Mouse (Mus musculus): Measurements from ENCODE around the gene Kcna2. TPM values are rescaled to one million over a fixed set of nuclear protein-coding genes. Genes with fewer than 3 reads are reported as not detected.

Gene Kcna2
- polyA plus RNA-seq, 1 experiment from 2014 or later: 0.05 TPM

GRCm38 (mm10) chr3:107127667-107128066 is 26.7 kb downstream of the Kcna2 start:
- H3K4me1 ChIP-seq (replicated peaks; ENCODE audit: control insufficient read depth, insufficient read depth, low read length): no peaks in the 10 kb centered on the region
- H3K27ac ChIP-seq (ENCODE audit: low read depth, low read length): no peak overlapping the region

DNA sequence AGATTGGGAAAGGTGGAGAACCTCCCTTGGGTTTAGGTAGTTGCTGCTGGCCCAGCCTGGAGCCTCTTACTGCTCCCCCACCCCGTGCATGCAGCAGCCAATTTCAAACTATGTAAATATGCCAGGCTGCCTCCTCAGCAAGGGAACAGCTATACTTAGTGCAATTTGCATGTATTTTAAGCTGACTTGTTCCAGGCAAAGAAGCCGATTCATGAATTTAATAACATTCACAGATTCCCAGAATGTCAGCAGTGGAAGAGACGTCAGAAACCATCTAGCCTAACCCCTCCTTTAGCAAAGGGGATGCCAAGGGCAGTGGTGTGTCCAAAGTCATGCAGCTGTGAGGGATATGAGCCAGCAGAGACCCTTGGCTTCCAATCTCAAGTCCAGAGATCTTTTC is 27.5 kb downstream of the Kcna2 start:
- DNase-seq (ENCODE audit: low spot score) (no peak), ATAC-seq (replicated peaks; ENCODE audit: low FRiP score) (no peak)
- H3K4me3 ChIP-seq (ENCODE audit: low read depth, low read length): no peak overlapping the region
- no peaks in the 10 kb centered on the region for H3K4me1 ChIP-seq (replicated peaks; ENCODE audit: control insufficient read depth, insufficient read depth, low read length)
- H3K27ac ChIP-seq (ENCODE audit: low read depth, low read length): no peak overlapping the region
- no peaks in the 10 kb centered on the region for H3K36me3 ChIP-seq (ENCODE audit: control insufficient read depth, insufficient read depth, low read length)
- no peaks in the 10 kb centered on the region for H3K27me3 ChIP-seq (replicated peaks; ENCODE audit: control insufficient read depth, insufficient read depth, low read length)
- no peaks in the 10 kb centered on the region for H3K9me3 ChIP-seq (ENCODE audit: control insufficient read depth, low read length)
- 69% methylated on average over 3 of the region's 3 CpGs for WGBS
- no peak overlapping the region for H3K9ac ChIP-seq (ENCODE audit: low read depth, low read length)
- no peak overlapping the region for H3K4me2 ChIP-seq

More at GRCm38 (mm10) chr3:107127667-107128066, 26.7 kb downstream of the Kcna2 start:
- WGBS: 67% methylated on average over 1 of the region's 1 CpGs
- Histone ChIP-seq H3K9ac (ENCODE audit: low read depth, low read length) (no peak overlapping the region), H3K4me2 (no peak overlapping the region), H3K27me3 (replicated peaks; ENCODE audit: control insufficient read depth, insufficient read depth, low read length) (no peaks in the 10 kb centered on the region), H3K9me3 (ENCODE audit: control insufficient read depth, low read length) (no peaks in the 10 kb centered on the region), H3K4me3 (ENCODE audit: low read depth, low read length) (no peak overlapping the region), H3K36me3 (ENCODE audit: control insufficient read depth, insufficient read depth, low read length) (no peaks in the 10 kb centered on the region)
- ATAC-seq (replicated peaks; ENCODE audit: low FRiP score) (no peak), DNase-seq (ENCODE audit: low spot score) (no peak)

- Histone ChIP-seq H3K9me3 (ENCODE audit: control insufficient read depth, low read length) (no peaks in the 10 kb centered on the region), H3K36me3 (ENCODE audit: control insufficient read depth, insufficient read depth, low read length) (no peaks in the 10 kb centered on the region), H3K27ac (ENCODE audit: low read depth, low read length) (no peak overlapping the region), H3K4me2 (no peak overlapping the region), H3K27me3 (replicated peaks; ENCODE audit: control insufficient read depth, insufficient read depth, low read length) (no peaks in the 10 kb centered on the region), H3K4me3 (ENCODE audit: low read depth, low read length) (no peak overlapping the region), H3K9ac (ENCODE audit: low read depth, low read length) (no peak overlapping the region), H3K4me1 (replicated peaks; ENCODE audit: control insufficient read depth, insufficient read depth, low read length) (no peaks in the 10 kb centered on the region)
- DNase-seq (ENCODE audit: low spot score) (no peak), ATAC-seq (replicated peaks; ENCODE audit: low FRiP score) (no peak)
- WGBS: 66% methylated on average over 2 of the region's 2 CpGs
Measured at GRCm38 (mm10) chr3:107129251-107129650, 28.3 kb downstream of the Kcna2 start.

DNA sequence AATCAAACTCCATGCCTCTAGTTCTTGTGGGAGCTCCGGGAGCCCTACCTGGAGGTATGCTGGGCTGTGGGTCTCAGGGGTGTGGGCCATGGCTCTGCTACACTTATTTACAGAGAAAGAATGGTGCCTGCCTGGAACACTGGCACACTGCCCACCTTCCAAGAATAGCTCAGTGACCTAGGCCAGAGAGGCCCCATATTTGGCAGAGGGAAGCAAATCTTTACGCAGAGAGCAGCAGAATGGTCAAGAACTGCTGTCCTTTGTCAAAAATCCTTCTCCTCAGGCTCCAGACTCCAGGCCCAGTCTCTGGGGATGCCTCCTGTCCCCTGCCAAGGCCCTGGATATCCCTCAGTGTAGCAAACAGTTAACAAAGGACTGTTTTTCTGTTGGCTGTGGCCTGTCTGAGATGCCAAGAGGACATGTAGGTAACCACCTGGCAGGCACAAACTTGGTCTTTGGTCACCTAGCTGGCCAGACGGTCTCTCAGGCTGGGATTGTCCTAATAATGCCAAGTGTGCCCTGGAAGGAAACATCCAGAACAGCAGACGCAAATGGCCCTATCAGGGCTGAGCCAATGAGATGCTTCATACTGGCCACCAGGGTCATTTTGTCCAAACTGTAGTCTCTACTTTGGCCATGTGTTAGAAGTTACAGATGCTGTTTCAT is 29.8 kb downstream of the Kcna2 start:
- Histone ChIP-seq H3K4me2 (no peak overlapping the region), H3K9ac (ENCODE audit: low read depth, low read length) (no peak overlapping the region), H3K36me3 (ENCODE audit: control insufficient read depth, insufficient read depth, low read length) (no peaks in the 10 kb centered on the region), H3K9me3 (ENCODE audit: control insufficient read depth, low read length) (no peaks in the 10 kb centered on the region), H3K27me3 (replicated peaks; ENCODE audit: control insufficient read depth, insufficient read depth, low read length) (no peaks in the 10 kb centered on the region), H3K4me3 (ENCODE audit: low read depth, low read length) (no peak overlapping the region), H3K4me1 (replicated peaks; ENCODE audit: control insufficient read depth, insufficient read depth, low read length) (no peaks in the 10 kb centered on the region), H3K27ac (ENCODE audit: low read depth, low read length) (no peak overlapping the region)
- WGBS: 70% methylated on average over 4 of the region's 4 CpGs
- DNase-seq (ENCODE audit: low spot score) (no peak), ATAC-seq (replicated peaks; ENCODE audit: low FRiP score) (no peak)

DNA sequence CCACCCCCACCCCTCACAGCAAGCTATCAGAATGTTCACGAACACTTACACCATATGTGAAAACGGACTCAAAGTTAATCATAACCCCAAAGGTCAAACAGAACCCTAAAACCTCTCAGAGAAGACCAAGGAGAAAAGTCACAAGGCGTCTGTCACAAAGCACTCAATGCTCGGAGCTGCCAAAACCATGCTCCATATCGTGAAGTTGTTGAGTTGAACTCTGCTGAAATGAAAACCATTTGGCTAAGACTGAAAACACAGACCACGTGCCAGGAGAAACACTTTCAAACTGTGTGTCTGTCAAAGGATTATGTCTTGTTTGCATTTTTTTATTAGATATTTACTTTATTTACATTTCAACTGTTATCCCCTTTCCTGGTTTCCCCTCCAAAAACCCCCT is 30.9 kb downstream of the Kcna2 start:
- Histone ChIP-seq H3K36me3 (ENCODE audit: control insufficient read depth, insufficient read depth, low read length) (no peaks in the 10 kb centered on the region), H3K27ac (ENCODE audit: low read depth, low read length) (no peak overlapping the region), H3K27me3 (replicated peaks; ENCODE audit: control insufficient read depth, insufficient read depth, low read length) (no peaks in the 10 kb centered on the region), H3K9me3 (ENCODE audit: control insufficient read depth, low read length) (no peaks in the 10 kb centered on the region), H3K4me1 (replicated peaks; ENCODE audit: control insufficient read depth, insufficient read depth, low read length) (no peaks in the 10 kb centered on the region), H3K4me2 (no peak overlapping the region), H3K9ac (ENCODE audit: low read depth, low read length) (no peak overlapping the region), H3K4me3 (ENCODE audit: low read depth, low read length) (no peak overlapping the region)
- DNase-seq (ENCODE audit: low spot score): no peak
- 68% methylated on average over 6 of the region's 6 CpGs for WGBS
- ATAC-seq (replicated peaks; ENCODE audit: low FRiP score): no peak

GRCm38 (mm10) chr3:107132651-107133050 is 31.7 kb downstream of the Kcna2 start:
- DNase-seq (ENCODE audit: low spot score) (no peak), ATAC-seq (replicated peaks; ENCODE audit: low FRiP score) (no peak)
- WGBS: 82% methylated on average over 6 of the region's 6 CpGs
- H3K9me3 ChIP-seq (ENCODE audit: control insufficient read depth, low read length): no peaks in the 10 kb centered on the region
- no peaks in the 10 kb centered on the region for H3K27me3 ChIP-seq (replicated peaks; ENCODE audit: control insufficient read depth, insufficient read depth, low read length)
- no peak overlapping the region for H3K4me2 ChIP-seq
- no peaks in the 10 kb centered on the region for H3K36me3 ChIP-seq (ENCODE audit: control insufficient read depth, insufficient read depth, low read length)
- no peak overlapping the region for H3K27ac ChIP-seq (ENCODE audit: low read depth, low read length)
- no peak overlapping the region for H3K4me3 ChIP-seq (ENCODE audit: low read depth, low read length)
- H3K4me1 ChIP-seq (replicated peaks; ENCODE audit: control insufficient read depth, insufficient read depth, low read length): no peaks in the 10 kb centered on the region
- no peak overlapping the region for H3K9ac ChIP-seq (ENCODE audit: low read depth, low read length)

DNA sequence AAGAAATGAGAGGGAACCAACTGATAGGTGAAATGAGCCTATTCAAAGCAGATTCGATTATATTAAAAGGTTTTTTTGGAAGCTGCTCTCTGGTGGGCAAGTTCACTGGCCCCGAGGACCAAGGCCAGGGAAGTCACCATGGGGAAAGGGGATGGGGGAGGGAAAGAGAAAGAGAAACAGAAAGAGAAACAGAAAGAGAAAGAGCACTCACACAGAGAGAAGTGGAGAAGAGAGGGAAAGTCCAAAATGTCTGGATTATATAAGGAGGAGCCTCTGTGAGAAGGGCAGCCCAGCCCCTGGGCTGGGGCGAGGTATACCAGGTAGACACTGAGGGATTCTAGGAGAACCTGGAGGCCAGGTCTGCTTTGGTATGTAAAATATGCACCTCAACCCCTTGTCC is 33.5 kb downstream of the Kcna2 start:
- no peak overlapping the region for H3K4me3 ChIP-seq (ENCODE audit: low read depth, low read length)
- H3K4me1 ChIP-seq (replicated peaks; ENCODE audit: control insufficient read depth, insufficient read depth, low read length): no peaks in the 10 kb centered on the region
- no peak overlapping the region for H3K4me2 ChIP-seq
- 67% methylated on average over 3 of the region's 3 CpGs for WGBS
- no peak overlapping the region for H3K9ac ChIP-seq (ENCODE audit: low read depth, low read length)
- no peaks in the 10 kb centered on the region for H3K9me3 ChIP-seq (ENCODE audit: control insufficient read depth, low read length)
- DNase-seq (ENCODE audit: low spot score) (no peak), ATAC-seq (replicated peaks; ENCODE audit: low FRiP score) (no peak)
- H3K27me3 ChIP-seq (replicated peaks; ENCODE audit: control insufficient read depth, insufficient read depth, low read length): no peaks in the 10 kb centered on the region
- no peaks in the 10 kb centered on the region for H3K36me3 ChIP-seq (ENCODE audit: control insufficient read depth, insufficient read depth, low read length)
- no peak overlapping the region for H3K27ac ChIP-seq (ENCODE audit: low read depth, low read length)

DNA sequence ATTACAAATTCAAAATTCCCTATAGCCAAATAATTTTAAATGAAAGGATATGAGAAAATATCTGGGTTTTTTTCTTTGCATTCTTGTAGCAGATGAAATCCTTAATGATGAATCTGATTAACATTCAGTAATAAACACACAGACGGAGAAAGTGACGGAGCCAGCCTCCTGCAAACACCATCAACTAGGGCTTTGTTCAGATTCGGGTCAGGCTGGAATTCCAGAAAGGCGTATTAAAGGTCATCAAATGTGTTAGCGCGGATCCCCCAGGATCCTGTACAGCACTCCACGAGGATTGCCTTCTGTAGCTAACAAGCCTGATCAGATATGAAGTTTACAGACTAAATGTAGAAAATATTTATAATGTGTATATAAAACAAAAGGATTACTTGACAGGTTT is 46.2 kb downstream of the Kcna2 start:
- ATAC-seq (replicated peaks; ENCODE audit: low FRiP score) (no peak), DNase-seq (ENCODE audit: low spot score) (no peak)
- no peaks in the 10 kb centered on the region for H3K27me3 ChIP-seq (replicated peaks; ENCODE audit: control insufficient read depth, insufficient read depth, low read length)
- no peaks in the 10 kb centered on the region for H3K9me3 ChIP-seq (ENCODE audit: control insufficient read depth, low read length)
- H3K4me2 ChIP-seq: no peak overlapping the region
- H3K4me3 ChIP-seq (ENCODE audit: low read depth, low read length): no peak overlapping the region
- H3K27ac ChIP-seq (ENCODE audit: low read depth, low read length): no peak overlapping the region
- H3K36me3 ChIP-seq (ENCODE audit: control insufficient read depth, insufficient read depth, low read length): no peaks in the 10 kb centered on the region
- no peak overlapping the region for H3K9ac ChIP-seq (ENCODE audit: low read depth, low read length)
- 83% methylated on average over 7 of the region's 7 CpGs for WGBS
- H3K4me1 ChIP-seq (replicated peaks; ENCODE audit: control insufficient read depth, insufficient read depth, low read length): no peaks in the 10 kb centered on the region

GRCm38 (mm10) chr3:107149006-107149405 is 48.1 kb downstream of the Kcna2 start:
- Histone ChIP-seq H3K4me3 (ENCODE audit: low read depth, low read length) (no peak overlapping the region), H3K4me1 (replicated peaks; ENCODE audit: control insufficient read depth, insufficient read depth, low read length) (no peaks in the 10 kb centered on the region), H3K9me3 (ENCODE audit: control insufficient read depth, low read length) (no peaks in the 10 kb centered on the region), H3K27me3 (replicated peaks; ENCODE audit: control insufficient read depth, insufficient read depth, low read length) (no peaks in the 10 kb centered on the region), H3K9ac (ENCODE audit: low read depth, low read length) (no peak overlapping the region), H3K36me3 (ENCODE audit: control insufficient read depth, insufficient read depth, low read length) (no peaks in the 10 kb centered on the region), H3K27ac (ENCODE audit: low read depth, low read length) (no peak overlapping the region), H3K4me2 (no peak overlapping the region)
- no peak for ATAC-seq (replicated peaks; ENCODE audit: low FRiP score)
- WGBS: 60% methylated on average over 3 of the region's 3 CpGs
- DNase-seq (ENCODE audit: low spot score): no peak

Data from liver, embryonic 11.5 days (tissue).